ENCODE assay signal across 15 mouse cellular contexts in genomic region chr2:168578132-168578531, GRCm38 (mm10). TPM values are rescaled to one million over a fixed set of nuclear protein-coding genes. Genes with fewer than 3 reads are reported as not detected.
DNase-seq lines count a peak whose midpoint lies in the region; ATAC-seq and TF ChIP-seq lines count a peak whose summit lies in the region.
"Had no signal": no experiment of that assay in that cellular context is flagged by ENCODE, and none has a peak within 500 bp of the region (broad histone marks: within the 10 kb centered on the region; RNA-seq: fewer than 3 reads in every experiment).

No protein-coding gene starts in this region.

- no peaks in the 10 kb centered on the region for H3K36me3 ChIP-seq in forebrain, embryonic 10.5 days (replicated peaks)
- H3K36me3 ChIP-seq in forebrain, embryonic 14.5 days (ENCODE audit: control insufficient read depth, insufficient read depth, low read length) = no peaks in the 10 kb centered on the region
- H3K36me3 ChIP-seq in lung, postnatal 0 days (ENCODE audit: insufficient read depth, low read length) = no peaks in the 10 kb centered on the region
- no peaks in the 10 kb centered on the region for H3K36me3 ChIP-seq in heart, embryonic 14.5 days (ENCODE audit: control insufficient read depth, insufficient read depth, low read length)
- H3K36me3 ChIP-seq in forebrain, embryonic 12.5 days (replicated peaks) = no peaks in the 10 kb centered on the region
- H3K36me3 ChIP-seq: liver, embryonic 12.5 days; midbrain, embryonic 15.5 days; neural tube, embryonic 15.5 days had no signal

- no peak overlapping the region for H3K4me3 ChIP-seq in forebrain, embryonic 10.5 days
- H3K4me3 ChIP-seq in forebrain, embryonic 14.5 days (ENCODE audit: low read depth, low read length) = no peak overlapping the region
- no peak overlapping the region for H3K4me3 ChIP-seq in lung, postnatal 0 days (ENCODE audit: low read depth, low read length)
- no peak overlapping the region for H3K4me3 ChIP-seq in heart, embryonic 14.5 days (ENCODE audit: control insufficient read depth in 1 of 2, insufficient read depth in 1 of 2, low read depth in 1 of 2, low read length in 2 of 2)
- no peak overlapping the region for H3K4me3 ChIP-seq in forebrain, embryonic 12.5 days (replicated peaks)
- H3K4me3 ChIP-seq: liver, embryonic 12.5 days; midbrain, embryonic 15.5 days; neural tube, embryonic 15.5 days had no signal

- WGBS in forebrain, embryonic 10.5 days = 57% methylated on average over 9 of the region's 9 CpGs
- WGBS in forebrain, embryonic 14.5 days = 58% methylated on average over 9 of the region's 9 CpGs
- WGBS in lung, postnatal 0 days = 45% methylated on average over 9 of the region's 9 CpGs
- 47% methylated on average over 9 of the region's 9 CpGs for WGBS in heart, embryonic 14.5 days
- WGBS in forebrain, embryonic 12.5 days = 53% methylated on average over 9 of the region's 9 CpGs

- no peak for DNase-seq in forebrain, embryonic 10.5 days (ENCODE audit: extremely low spot score, low spot score)
- no peak for DNase-seq in forebrain, embryonic 14.5 days (ENCODE audit: low spot score)
- no peak for DNase-seq in lung, postnatal 0 days (ENCODE audit: low spot score)
- DNase-seq in lung, adult 18-20 months = no peak
- DNase-seq in thymus, postnatal 25 days = peak; percentile 44
- DNase-seq in layer of hippocampus, adult 9-11 months = no peak
- DNase-seq: adrenal gland, postnatal 10 days; cerebellum, adult 8-10 months; kidney, adult 18-20 months; right cerebral cortex, postnatal 14 days had no signal

- no peak for TF ChIP-seq CTCF in lung, postnatal 0 days (IDR thresholded peaks at IDR 0.05)

- no peak overlapping the region for H3K9ac ChIP-seq in forebrain, embryonic 14.5 days (ENCODE audit: low read length)
- H3K9ac ChIP-seq in lung, postnatal 0 days (replicated peaks; ENCODE audit: low read depth) = no peak overlapping the region
- no peak overlapping the region for H3K9ac ChIP-seq in heart, embryonic 14.5 days (ENCODE audit: low read length)
- no peak overlapping the region for H3K9ac ChIP-seq in forebrain, embryonic 12.5 days
- H3K9ac ChIP-seq: liver, embryonic 12.5 days; midbrain, embryonic 15.5 days; neural tube, embryonic 15.5 days had no signal

- peaks cover 62% of the 10 kb centered on the region for H3K4me1 ChIP-seq in forebrain, embryonic 10.5 days
- no peaks in the 10 kb centered on the region; the same call in 1 of the 2 replicates for H3K4me1 ChIP-seq in forebrain, embryonic 14.5 days (ENCODE audit: control insufficient read depth, insufficient read depth, low read length)
- H3K4me1 ChIP-seq in lung, postnatal 0 days (ENCODE audit: insufficient read depth, low read depth, low read length) = no peaks in the 10 kb centered on the region
- H3K4me1 ChIP-seq in heart, embryonic 14.5 days (ENCODE audit: control insufficient read depth in 2 of 2, insufficient read depth in 2 of 2, low read length in 2 of 2) = peaks cover 62 to 71% of the 10 kb centered on the region in 2 experiments
- H3K4me1 ChIP-seq in forebrain, embryonic 12.5 days = peaks cover 27% of the 10 kb centered on the region

- no peak overlapping the region for H3K4me2 ChIP-seq in forebrain, embryonic 14.5 days (ENCODE audit: low read length)
- H3K4me2 ChIP-seq in lung, postnatal 0 days (replicated peaks; ENCODE audit: low read depth, low read length) = no peak overlapping the region
- 0 out of 2 replicates have a peak overlapping the region, but pooled peaks have one; percentile 17 for H3K4me2 ChIP-seq in heart, embryonic 14.5 days (ENCODE audit: low read length)
- no peak overlapping the region for H3K4me2 ChIP-seq in forebrain, embryonic 12.5 days
- H3K4me2 ChIP-seq: liver, embryonic 12.5 days; midbrain, embryonic 15.5 days; neural tube, embryonic 15.5 days had no signal

- H3K27me3 ChIP-seq in forebrain, embryonic 10.5 days (ENCODE audit: poor library complexity, severe bottlenecking) = peaks cover 18% of the 10 kb centered on the region
- H3K27me3 ChIP-seq in forebrain, embryonic 14.5 days (replicated peaks; ENCODE audit: control insufficient read depth, insufficient read depth, low read length) = no peaks in the 10 kb centered on the region
- 0 out of 2 replicates have a peak, but pooled peaks cover 3% of the 10 kb centered on the region for H3K27me3 ChIP-seq in lung, postnatal 0 days (replicated peaks; ENCODE audit: insufficient read depth, low read length)
- H3K27me3 ChIP-seq in heart, embryonic 14.5 days (ENCODE audit: control insufficient read depth, insufficient read depth, low read length) = no peaks in the 10 kb centered on the region
- peaks cover 5% of the 10 kb centered on the region; the same call in 1 of the 2 replicates for H3K27me3 ChIP-seq in forebrain, embryonic 12.5 days
- H3K27me3 ChIP-seq: neural tube, embryonic 15.5 days had no signal

- peak overlapping the region; percentile 35; the same call in 1 of the 2 replicates for H3K27ac ChIP-seq in forebrain, embryonic 10.5 days
- H3K27ac ChIP-seq in forebrain, embryonic 14.5 days (ENCODE audit: low read depth, low read length) = no peak overlapping the region
- no peak overlapping the region for H3K27ac ChIP-seq in lung, postnatal 0 days (ENCODE audit: low read length)
- H3K27ac ChIP-seq in heart, embryonic 14.5 days (replicated peaks in 1 of 2; ENCODE audit: control insufficient read depth in 1 of 2, insufficient read depth in 1 of 2, low read depth in 2 of 2, low read length in 2 of 2) = peak overlapping the region in 1 of 2 experiments; percentile 25; a peak in 2 of 4 replicates
- no peak overlapping the region for H3K27ac ChIP-seq in forebrain, embryonic 12.5 days
- H3K27ac ChIP-seq: liver, embryonic 12.5 days; midbrain, embryonic 15.5 days; neural tube, embryonic 15.5 days had no signal

- no peak for ATAC-seq in forebrain, embryonic 14.5 days
- peak; percentile 53 for ATAC-seq in lung, postnatal 0 days
- no peak for ATAC-seq in heart, embryonic 14.5 days (ENCODE audit: insufficient number of reproducible peaks, insufficient read depth, low FRiP score, low read depth)
- ATAC-seq in forebrain, embryonic 12.5 days (ENCODE audit: low FRiP score) = no peak
- ATAC-seq: liver, embryonic 12.5 days; midbrain, embryonic 15.5 days had no signal

- H3K9me3 ChIP-seq in forebrain, embryonic 10.5 days = no peaks in the 10 kb centered on the region
- no peaks in the 10 kb centered on the region for H3K9me3 ChIP-seq in forebrain, embryonic 14.5 days (replicated peaks; ENCODE audit: control insufficient read depth, low read length)
- no peaks in the 10 kb centered on the region for H3K9me3 ChIP-seq in lung, postnatal 0 days (ENCODE audit: low read length)
- H3K9me3 ChIP-seq in heart, embryonic 14.5 days (ENCODE audit: control insufficient read depth, low read length) = no peaks in the 10 kb centered on the region
- H3K9me3 ChIP-seq in forebrain, embryonic 12.5 days = no peaks in the 10 kb centered on the region
- H3K9me3 ChIP-seq: liver, embryonic 12.5 days; midbrain, embryonic 15.5 days; neural tube, embryonic 15.5 days had no signal

- no peak for TF ChIP-seq EP300 in lung, postnatal 0 days (IDR thresholded peaks at IDR 0.05)

RNA-seq across cellular contexts. Expression of gene Nfatc2, which starts 23.3 kb away (rescaled TPM):
- 0.36 and 0.53 TPM in 2 replicates for polyA plus RNA-seq in forebrain, embryonic 10.5 days (2016; fragmentation: Nextera tagmentation; extraction: Ambion mirVana)
- 1.2 and 1.4 TPM in 2 replicates for polyA plus RNA-seq in forebrain, embryonic 14.5 days (2014; fragmentation: Nextera tagmentation; extraction: Ambion mirVana)
- 0.72 and 0.96 TPM in 2 replicates for polyA plus RNA-seq in lung, postnatal 0 days (2015; fragmentation: Nextera tagmentation; extraction: Ambion mirVana)
- 13.0 and 13.2 TPM in 2 replicates for polyA plus RNA-seq in heart, embryonic 14.5 days (2014; fragmentation: Nextera tagmentation; extraction: Ambion mirVana)
- 0.78 and 1.2 TPM in 2 replicates for polyA plus RNA-seq in forebrain, embryonic 12.5 days (2016; fragmentation: Nextera tagmentation; extraction: Ambion mirVana)
